Mouse (Mus musculus) neural tube, embryonic 11.5 days (tissue): Measurements from ENCODE around the gene Sema3g. TPM values are rescaled to one million over a fixed set of nuclear protein-coding genes. Genes with fewer than 3 reads are reported as not detected.

Experiments
- ATAC-seq: fragments of 200-750 bp; cut with Nextera tagmentation; 2 replicates; pipeline ENCODE4 v1.8.0; 2017; ENCODE audit warnings: moderate number of reproducible peaks, mild to moderate bottlenecking, moderate TSS enrichment, moderate library complexity; ENCODE audit not compliant: insufficient read depth, low FRiP score, low TSS enrichment
- DNase-seq: peaks from one replicate; pipeline ENCODE4 v3.0.0-alpha.2; 2015; ENCODE audit warnings: low spot score
- H3K27ac ChIP-seq: fragments of 300-500 bp; sonication (generic); 2 replicates; pipeline ENCODE4 v1.5.1; 2014; ENCODE audit warnings: low read depth, mild to moderate bottlenecking, low read length
- H3K27me3 ChIP-seq: fragments of 300-500 bp; sonication (generic); 2 replicates; pipeline ENCODE4 v1.6.1; 2014; ENCODE audit warnings: mild to moderate bottlenecking, low read length, mixed read lengths; ENCODE audit not compliant: control insufficient read depth, insufficient read depth
- H3K36me3 ChIP-seq: fragments of 300-500 bp; sonication (generic); 2 replicates; pipeline ENCODE4 v1.6.1; 2014; ENCODE audit warnings: mild to moderate bottlenecking, low read length, moderate library complexity, mixed read lengths; ENCODE audit not compliant: control insufficient read depth, insufficient read depth
- H3K4me1 ChIP-seq: fragments of 300-500 bp; sonication (generic); 2 replicates; pipeline ENCODE4 v1.6.1; 2014; ENCODE audit warnings: low read length, mixed read lengths; ENCODE audit not compliant: control insufficient read depth, insufficient read depth
- H3K4me2 ChIP-seq: fragments of 300-500 bp; sonication (generic); 2 replicates; pipeline ENCODE4 v1.6.1; 2014; ENCODE audit warnings: low read depth, mild to moderate bottlenecking, moderate library complexity
- H3K4me3 ChIP-seq: fragments of 300-500 bp; sonication (generic); 2 replicates; pipeline ENCODE4 v1.5.1; 2014; ENCODE audit warnings: low read depth, low read length
- H3K9ac ChIP-seq: fragments of 300-500 bp; sonication (generic); 2 replicates; pipeline ENCODE4 v1.6.1; 2014; ENCODE audit warnings: mild to moderate bottlenecking, low read length
- H3K9me3 ChIP-seq: fragments of 300-500 bp; sonication (generic); 2 replicates; pipeline ENCODE4 v1.6.1; 2016; ENCODE audit warnings: low read length; ENCODE audit not compliant: control insufficient read depth
- WGBS: fragments of 180-500 bp; shearing (Covaris S2); extraction: QIAGEN DNeasy Blood & Tissue Kit; methylation state at CpG from one replicate; pipeline ENCODE4 v1.1.7; 2014; 5-methylcytosine and 5-hydroxymethylcytosine counted together
- polyA plus RNA-seq: library from polyadenylated mRNA; unstranded; fragments of >200 nt; fragmentation: Nextera tagmentation; extraction: Ambion mirVana; gene quantifications from 2 replicates; pipeline ENCODE4 v1.2.1, GENCODE M21; 2014

The Sema3g gene
- polyA plus RNA-seq, 1 experiment from 2014 or later, result 0.21 TPM

DNA sequence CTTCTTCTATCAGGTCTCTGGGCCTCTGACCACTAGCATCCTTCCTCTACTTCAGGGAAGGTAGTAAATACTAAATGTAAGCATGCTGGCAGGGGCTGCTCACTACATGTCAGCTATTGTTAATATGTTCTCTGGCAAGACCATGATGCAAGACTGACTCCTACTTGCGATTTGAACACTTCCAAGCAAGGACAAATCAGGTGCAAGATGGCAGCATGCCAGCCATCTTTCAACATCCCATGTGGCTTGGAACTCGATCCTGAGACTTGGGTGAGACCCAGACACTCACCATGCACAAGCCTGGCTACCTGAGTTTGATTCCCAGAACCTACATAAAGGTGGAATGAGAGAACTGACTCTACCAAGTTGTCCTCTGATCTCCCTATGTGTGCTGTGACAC lies 25.7 kb upstream of the Sema3g start:
- Histone ChIP-seq H3K9me3 (no peaks in the 10 kb centered on the region), H3K9ac (no peak overlapping the region), H3K27me3 (no peaks in the 10 kb centered on the region), H3K4me1 (no peaks in the 10 kb centered on the region), H3K4me3 (no peak overlapping the region), H3K27ac (no peak overlapping the region), H3K36me3 (peaks cover 34% of the 10 kb centered on the region), H3K4me2 (no peak overlapping the region)
- no peak for DNase-seq
- WGBS, result 94% methylated on average over 2 of the region's 2 CpGs
- no peak for ATAC-seq

DNA sequence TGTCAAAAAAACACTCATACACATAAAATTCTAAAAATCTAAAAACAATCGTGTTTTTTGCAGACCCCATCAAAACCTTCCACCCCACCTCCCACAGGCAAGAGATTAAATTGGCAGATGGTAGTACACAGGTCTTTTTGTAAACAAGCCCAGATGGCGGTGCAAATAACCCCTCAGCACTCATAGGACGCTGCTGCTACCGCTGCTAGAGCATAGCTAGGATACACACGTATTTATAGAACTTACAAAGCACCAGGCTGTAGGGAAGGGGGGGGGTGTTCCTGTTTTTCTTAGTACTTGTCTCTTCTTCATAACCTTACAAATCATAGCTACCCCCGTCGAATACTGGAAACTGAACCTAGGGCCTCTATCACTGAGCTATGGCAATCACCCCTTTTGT lies 23.9 kb upstream of the Sema3g start:
- Histone ChIP-seq H3K4me3 (no peak overlapping the region), H3K9me3 (no peaks in the 10 kb centered on the region), H3K4me2 (no peak overlapping the region), H3K27me3 (no peaks in the 10 kb centered on the region), H3K9ac (no peak overlapping the region), H3K4me1 (no peaks in the 10 kb centered on the region), H3K27ac (no peak overlapping the region), H3K36me3 (peaks cover 23% of the 10 kb centered on the region)
- 90% methylated on average over 7 of the region's 7 CpGs for WGBS
- ATAC-seq, result no peak
- DNase-seq, result no peak

DNA sequence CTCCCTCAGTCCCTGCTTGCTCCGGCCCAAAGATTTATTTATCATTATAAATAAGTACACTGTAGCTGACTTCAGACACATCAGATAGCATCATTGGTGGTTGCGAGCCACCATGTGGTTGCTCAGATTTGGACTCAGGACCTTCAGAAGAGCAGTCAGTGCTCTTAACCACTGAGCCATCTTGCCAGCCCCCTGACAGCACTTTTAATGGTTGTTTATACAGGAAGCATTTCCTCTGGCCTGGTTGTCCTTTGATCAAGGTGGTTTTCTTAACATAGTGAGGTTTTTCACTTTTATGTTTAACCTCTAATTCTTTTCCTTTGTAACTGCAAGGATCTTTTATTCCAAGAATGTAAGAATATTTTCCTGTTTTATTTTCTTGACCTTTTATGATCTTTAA lies 23.2 kb upstream of the Sema3g start:
- Histone ChIP-seq H3K4me1 (no peaks in the 10 kb centered on the region), H3K36me3 (peaks cover 23% of the 10 kb centered on the region), H3K27me3 (no peaks in the 10 kb centered on the region), H3K4me2 (no peak overlapping the region), H3K27ac (no peak overlapping the region), H3K9me3 (no peaks in the 10 kb centered on the region), H3K9ac (no peak overlapping the region), H3K4me3 (no peak overlapping the region)
- ATAC-seq (no peak), DNase-seq (no peak)
- 87% methylated on average over 2 of the region's 2 CpGs for WGBS

DNA sequence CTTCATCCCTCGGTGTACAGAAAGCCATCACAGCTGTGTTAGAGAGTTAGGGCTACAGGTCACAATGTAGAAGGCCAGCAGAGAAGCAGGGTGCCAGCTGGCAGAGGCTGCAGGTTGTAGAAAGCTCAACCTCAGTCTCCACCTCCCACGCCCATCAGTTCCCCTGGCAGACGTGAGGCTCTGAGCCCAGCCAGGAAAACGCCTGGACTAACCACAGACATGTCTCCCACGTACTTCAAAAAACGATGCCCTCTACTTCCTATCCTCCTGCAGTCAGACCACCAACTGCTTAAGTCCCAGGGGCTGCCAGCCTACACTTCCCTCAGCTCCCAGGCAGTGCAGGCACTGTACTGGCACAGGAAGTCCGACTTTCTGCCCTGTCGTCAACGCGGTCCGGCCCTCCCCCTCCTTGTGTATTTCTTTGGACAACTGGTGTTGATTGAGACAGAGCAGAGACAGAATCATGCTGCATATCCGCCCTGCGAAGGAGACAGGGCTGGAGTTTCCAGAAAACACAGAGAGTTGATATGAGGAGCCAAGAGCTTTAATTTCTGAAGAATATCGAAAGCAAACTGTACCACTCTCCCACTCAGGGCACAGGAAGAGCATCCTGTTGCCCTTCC lies 22.7 kb upstream of the Sema3g start:
- H3K4me1 ChIP-seq, result no peaks in the 10 kb centered on the region
- no peak overlapping the region for H3K4me3 ChIP-seq
- WGBS, result 91% methylated on average over 14 of the region's 14 CpGs
- ATAC-seq, result no peak
- no peak overlapping the region for H3K9ac ChIP-seq
- H3K27me3 ChIP-seq, result no peaks in the 10 kb centered on the region
- DNase-seq, result no peak
- H3K36me3 ChIP-seq, result peaks cover 22% of the 10 kb centered on the region
- H3K4me2 ChIP-seq, result no peak overlapping the region
- no peaks in the 10 kb centered on the region for H3K9me3 ChIP-seq
- no peak overlapping the region for H3K27ac ChIP-seq

DNA sequence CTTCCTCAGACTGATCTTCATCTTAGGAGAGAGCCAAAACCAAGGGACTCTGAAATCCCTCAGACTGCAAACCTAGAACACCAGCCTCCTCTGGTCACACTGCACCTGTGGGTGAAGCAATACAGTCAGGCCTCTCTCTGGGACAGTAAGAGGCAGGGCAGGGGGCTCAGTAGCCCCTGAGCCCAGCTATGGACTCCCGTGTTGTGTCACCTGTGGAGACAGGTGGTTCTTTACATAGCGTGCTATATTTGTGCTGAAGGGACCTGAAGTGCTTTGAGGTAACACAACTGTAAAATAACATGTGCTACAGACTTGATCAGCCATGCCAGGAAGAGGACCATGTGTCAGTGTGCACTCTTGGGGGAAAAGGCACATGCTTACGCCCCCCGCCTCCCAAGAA lies 22.1 kb upstream of the Sema3g start:
- H3K9me3 ChIP-seq, result no peaks in the 10 kb centered on the region
- DNase-seq (no peak), ATAC-seq (no peak)
- no peak overlapping the region for H3K9ac ChIP-seq
- no peak overlapping the region for H3K4me2 ChIP-seq
- H3K27me3 ChIP-seq, result no peaks in the 10 kb centered on the region
- H3K27ac ChIP-seq, result no peak overlapping the region
- no peaks in the 10 kb centered on the region for H3K4me1 ChIP-seq
- peaks cover 20% of the 10 kb centered on the region for H3K36me3 ChIP-seq
- WGBS, result 91% methylated on average over 4 of the region's 4 CpGs
- H3K4me3 ChIP-seq, result no peak overlapping the region

DNA sequence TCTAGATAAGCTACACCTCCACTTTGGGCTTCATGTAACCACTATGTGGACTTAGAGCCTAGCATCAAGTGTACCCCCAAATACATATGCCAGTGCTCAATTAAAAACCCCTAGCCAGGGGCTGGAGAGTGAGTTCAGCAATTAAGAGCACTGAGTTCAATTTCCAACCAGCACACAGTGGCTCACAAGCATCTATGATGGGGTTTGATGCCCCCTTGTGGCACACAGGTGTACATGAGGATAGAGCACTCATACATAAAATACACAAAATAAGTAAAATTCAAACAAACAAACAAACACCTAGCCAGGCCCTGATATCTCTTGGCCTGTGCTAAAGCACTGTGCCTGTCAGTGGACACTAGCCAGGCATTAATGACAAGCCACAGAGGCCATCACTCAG lies 21.7 kb upstream of the Sema3g start:
- ATAC-seq (no peak), DNase-seq (no peak)
- Histone ChIP-seq H3K36me3 (peaks cover 16% of the 10 kb centered on the region), H3K27ac (no peak overlapping the region), H3K9ac (no peak overlapping the region), H3K4me2 (no peak overlapping the region), H3K4me1 (no peaks in the 10 kb centered on the region), H3K9me3 (no peaks in the 10 kb centered on the region), H3K4me3 (no peak overlapping the region), H3K27me3 (no peaks in the 10 kb centered on the region)

DNA sequence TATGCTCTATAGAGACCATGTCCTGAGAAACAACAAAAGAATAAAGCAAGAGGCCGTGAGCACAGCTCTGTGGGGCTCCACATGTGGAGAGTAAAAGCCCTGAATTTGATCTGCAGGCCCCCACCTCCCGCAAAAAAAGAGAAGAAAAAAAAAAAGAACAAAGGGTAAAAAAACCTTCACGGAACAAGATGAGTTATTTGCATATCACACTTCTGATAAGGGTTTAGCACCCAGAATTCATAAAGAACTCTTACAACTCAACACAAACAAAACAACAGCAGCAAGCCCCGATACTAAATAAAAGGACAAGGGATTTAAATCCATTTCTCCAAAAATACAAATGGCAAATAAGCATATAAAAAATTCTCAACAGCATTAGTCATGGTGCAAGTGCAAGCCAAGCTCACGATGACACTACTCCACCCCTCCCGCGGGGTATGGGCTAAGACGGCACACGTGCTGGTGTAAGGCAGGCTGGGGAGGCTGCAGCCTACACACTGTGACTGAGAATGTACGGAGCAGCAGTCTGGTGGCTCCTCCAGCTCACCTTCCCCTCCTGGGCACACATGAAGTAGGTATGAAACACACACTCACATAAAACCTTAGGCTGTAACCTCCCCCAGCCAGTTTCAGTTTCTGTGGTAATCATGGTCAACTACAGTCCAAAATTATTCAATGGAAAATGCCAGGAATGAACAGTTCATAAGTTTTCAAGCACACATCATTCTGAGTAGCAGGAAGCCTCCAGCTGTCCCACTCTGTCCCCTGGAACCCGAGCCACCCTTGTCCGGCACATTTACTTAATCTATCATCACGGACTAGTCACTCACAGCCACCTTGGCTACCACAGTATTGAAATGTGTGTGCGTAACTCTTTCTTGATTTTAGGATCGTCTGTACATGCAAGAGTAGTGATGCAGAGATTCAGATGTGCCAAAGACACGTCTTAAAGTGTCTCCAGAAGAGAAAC lies 19.8 kb upstream of the Sema3g start:
- 85% methylated on average over 16 of the region's 16 CpGs for WGBS
- Histone ChIP-seq H3K9ac (no peak overlapping the region), H3K4me1 (no peaks in the 10 kb centered on the region), H3K36me3 (peaks cover 7% of the 10 kb centered on the region), H3K9me3 (no peaks in the 10 kb centered on the region), H3K4me2 (no peak overlapping the region), H3K27ac (no peak overlapping the region), H3K4me3 (no peak overlapping the region), H3K27me3 (no peaks in the 10 kb centered on the region)
- ATAC-seq, result no peak
- DNase-seq, result no peak

DNA sequence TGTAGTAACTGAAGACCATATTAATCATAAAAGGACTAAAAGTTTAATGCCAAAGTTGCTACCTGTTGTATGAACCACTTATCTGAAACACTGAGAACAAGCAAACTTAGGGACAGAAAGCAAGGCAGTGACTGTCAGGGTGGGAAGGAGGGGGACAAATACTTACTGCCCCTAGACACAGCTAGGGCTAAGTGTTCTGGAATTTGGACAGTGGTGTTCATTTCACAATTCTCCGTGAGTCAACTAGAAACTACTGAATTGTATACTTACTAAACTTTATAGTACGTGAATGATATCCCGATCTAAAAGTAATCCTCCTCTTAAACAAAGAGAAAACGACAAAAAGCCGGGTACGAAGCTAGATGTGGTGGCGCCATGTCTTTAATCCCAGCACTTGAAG lies 18.1 kb upstream of the Sema3g start:
- DNase-seq, result no peak
- no peak for ATAC-seq
- no peaks in the 10 kb centered on the region for H3K27me3 ChIP-seq
- no peak overlapping the region for H3K4me3 ChIP-seq
- no peak overlapping the region for H3K27ac ChIP-seq
- no peaks in the 10 kb centered on the region for H3K9me3 ChIP-seq
- H3K9ac ChIP-seq, result no peak overlapping the region
- no peak overlapping the region for H3K4me2 ChIP-seq
- peaks cover 17% of the 10 kb centered on the region for H3K36me3 ChIP-seq
- peaks cover 2% of the 10 kb centered on the region for H3K4me1 ChIP-seq
- WGBS, result 95% methylated on average over 7 of the region's 7 CpGs

DNA sequence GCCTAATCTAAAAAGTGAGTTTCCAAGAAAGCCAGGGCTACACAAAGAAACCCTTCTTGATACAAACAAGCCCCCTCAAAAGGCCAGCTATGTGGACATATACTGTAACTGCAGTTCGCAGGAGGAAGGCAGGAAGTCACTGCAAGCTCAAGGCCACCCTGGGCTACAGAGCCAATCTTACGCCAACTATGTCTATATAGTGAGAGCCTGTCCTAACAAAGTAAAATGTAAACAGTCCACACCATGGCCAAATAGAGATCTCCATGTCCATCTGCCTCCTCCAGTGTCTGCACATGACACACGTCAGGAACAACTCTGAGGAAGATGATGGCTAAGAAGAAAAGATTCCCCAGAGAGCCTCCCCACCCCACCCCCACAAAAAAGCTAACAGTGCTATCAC lies 17.6 kb upstream of the Sema3g start:
- H3K9me3 ChIP-seq, result no peaks in the 10 kb centered on the region
- no peak overlapping the region for H3K4me2 ChIP-seq
- H3K4me1 ChIP-seq, result peaks cover 6% of the 10 kb centered on the region
- ATAC-seq, result no peak
- H3K27ac ChIP-seq, result no peak overlapping the region
- WGBS, result 88% methylated on average over 3 of the region's 3 CpGs
- no peak for DNase-seq
- H3K9ac ChIP-seq, result no peak overlapping the region
- H3K27me3 ChIP-seq, result no peaks in the 10 kb centered on the region
- peaks cover 17% of the 10 kb centered on the region for H3K36me3 ChIP-seq
- H3K4me3 ChIP-seq, result no peak overlapping the region
